Mouse (Mus musculus) lung, adult 2 months (tissue): ENCODE measurements around the gene Crybg2. TPM values are rescaled to one million over a fixed set of nuclear protein-coding genes. Genes with fewer than 3 reads are reported as not detected.

ENCODE experiments used
- DNase-seq: peaks from one replicate; pipeline ENCODE4 v3.0.0; 2022
- H3K4me1 ChIP-seq: fragments of 200-500 bp; 2 replicates; pipeline ENCODE4 v1.6.1; 2011; ENCODE audit warnings: low read length; ENCODE audit not compliant: control insufficient read depth, insufficient read depth
- H3K4me3 ChIP-seq: fragments of 200-500 bp; replicated peaks from 2 replicates; pipeline ENCODE3; 2011; ENCODE audit warnings: low read depth, mild to moderate bottlenecking, control low read depth, low read length; ENCODE audit errors: extremely low read depth
- CTCF ChIP-seq: fragments of 200-500 bp; IDR thresholded peaks from 2 replicates; pipeline ENCODE4 v1.5.1; 2011; ENCODE audit warnings: mild to moderate bottlenecking, low read length, control low read depth; ENCODE audit not compliant: insufficient read depth
- POLR2A ChIP-seq: fragments of 200-500 bp; IDR thresholded peaks from 2 replicates; pipeline ENCODE4 v1.6.1; 2011; ENCODE audit warnings: low read depth, mild to moderate bottlenecking, control low read depth, low read length, borderline replicate concordance; ENCODE audit errors: extremely low read depth
- WGBS: fragments of 180-500 bp; shearing (Covaris S2); methylation state at CpG from one replicate; pipeline ENCODE4 v1.1.7; 2018; 5-methylcytosine and 5-hydroxymethylcytosine counted together
- polyA plus RNA-seq: library from polyadenylated mRNA; depleted of rRNA; stranded (reverse); fragments of >200 nt; gene quantifications from 2 replicates; pipeline ENCODE4 v1.2.3, GENCODE M21; 2012; rRNA removed

The Crybg2 gene
- polyA plus RNA-seq, result 7.2 and 14.7 TPM in 2 replicates

DNA sequence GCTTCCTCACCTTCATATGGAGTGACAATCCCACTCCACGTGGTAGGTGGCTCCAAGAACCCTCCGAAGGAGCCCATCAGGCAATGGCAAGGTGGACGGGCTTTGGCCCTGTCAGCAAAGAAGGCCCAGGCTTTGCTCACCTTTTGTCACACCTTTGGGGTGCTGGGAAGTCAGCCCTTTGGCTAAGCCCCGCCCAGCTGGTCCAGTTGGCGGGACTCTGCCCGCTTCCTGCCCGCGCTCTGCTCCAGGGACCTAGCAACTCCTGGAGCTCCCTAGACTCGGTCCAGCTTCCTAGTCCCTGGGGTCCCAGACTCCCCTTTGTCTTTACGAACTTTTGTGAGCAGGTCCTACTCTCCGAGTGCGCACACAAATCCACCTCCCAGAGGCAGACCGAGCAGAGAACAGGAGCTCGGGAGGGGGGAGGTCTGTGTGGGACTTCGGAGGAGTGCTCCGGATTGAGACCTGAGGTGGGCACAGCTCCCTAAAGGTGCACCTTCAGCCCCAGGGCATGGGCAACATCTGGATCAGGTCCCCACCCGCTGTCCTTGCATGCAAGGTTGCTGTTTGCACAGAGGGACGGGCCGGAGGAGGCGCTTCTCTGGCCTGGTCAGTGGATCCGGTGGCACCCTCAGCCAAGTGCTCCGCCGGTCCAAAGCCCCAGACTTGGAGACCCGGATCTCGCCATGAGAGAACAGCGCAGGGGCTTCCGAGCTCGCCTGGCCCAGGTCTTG lies at the start of gene Crybg2:
TSS of gene Crybg2 (plus strand) at position 681 of the 731 bp plus-strand sequence.
- H3K4me1 ChIP-seq, result no peaks in the 10 kb centered on the region
- WGBS, result 57% methylated on average over 28 of the region's 28 CpGs
- no peak for DNase-seq
- TF ChIP-seq POLR2A (no peak), CTCF (no peak)
- H3K4me3 ChIP-seq, result no peak within 1 kb of the TSS

- TF ChIP-seq CTCF (no peak), POLR2A (no peak)
- no peak overlapping the region for H3K4me3 ChIP-seq
- WGBS, result 7% methylated on average over 16 of the region's 16 CpGs
Observed at GRCm38 (mm10) chr4:134011450-134012414, 48.9 kb upstream of the Crybg2 start.

DNA sequence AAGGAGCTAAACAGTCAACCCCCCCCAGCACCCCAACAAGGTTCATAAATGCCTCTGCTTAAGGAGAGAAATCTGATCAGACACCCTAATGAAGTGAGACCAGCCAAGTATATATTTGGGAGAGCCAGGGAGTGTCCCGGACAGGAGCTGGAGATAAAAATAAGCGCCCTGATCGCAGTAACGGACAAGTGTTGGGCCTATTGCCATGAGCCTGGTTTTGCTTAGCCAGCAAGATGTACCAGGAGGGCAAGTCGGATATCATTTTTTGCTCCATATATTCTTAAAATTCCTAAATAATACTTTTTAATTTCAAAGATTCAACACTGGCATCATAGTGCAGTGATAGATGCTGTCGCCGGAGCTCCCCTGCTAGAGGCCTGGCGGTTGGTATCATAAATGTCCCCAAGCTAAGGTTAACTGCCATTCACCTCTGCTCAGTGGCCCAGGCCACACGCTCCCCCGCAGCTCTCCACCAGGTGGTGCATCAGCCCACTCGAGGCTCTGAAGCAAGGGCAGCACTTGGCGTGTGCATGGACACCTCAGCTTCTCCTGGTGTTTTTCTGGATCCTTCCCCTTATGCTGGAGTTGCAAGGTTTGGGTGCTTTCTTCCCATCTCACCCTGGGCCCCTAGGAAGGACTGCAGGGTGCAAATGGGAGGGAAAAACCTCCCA lies 47.6 kb upstream of the Crybg2 start:
- TF ChIP-seq CTCF (no peak), POLR2A (no peak)
- no peaks in the 10 kb centered on the region for H3K4me1 ChIP-seq
- H3K4me3 ChIP-seq, result no peak overlapping the region
- 50% methylated on average over 12 of the region's 12 CpGs for WGBS
- no peak for DNase-seq

More at GRCm38 (mm10) chr4:134011450-134012414, 48.9 kb upstream of the Crybg2 start:
- no peaks in the 10 kb centered on the region for H3K4me1 ChIP-seq
- no peak for DNase-seq

- Histone ChIP-seq H3K4me1 (no peaks in the 10 kb centered on the region), H3K4me3 (no peak overlapping the region)
- no peak for DNase-seq
- 17% methylated on average over 7 of the region's 7 CpGs for WGBS
- TF ChIP-seq CTCF (no peak), POLR2A (no peak)
Observed at GRCm38 (mm10) chr4:134016208-134016607, 44.4 kb upstream of the Crybg2 start.

- TF ChIP-seq CTCF (no peak), POLR2A (no peak)
- no peak for DNase-seq
- H3K4me3 ChIP-seq, result no peak overlapping the region
- 10% methylated on average over 8 of the region's 8 CpGs for WGBS
- no peaks in the 10 kb centered on the region for H3K4me1 ChIP-seq
Observed at GRCm38 (mm10) chr4:134016767-134017166, 43.8 kb upstream of the Crybg2 start.

- 5% methylated on average over 21 of the region's 21 CpGs for WGBS
- H3K4me3 ChIP-seq, result no peak overlapping the region
- no peak for DNase-seq
- no peaks in the 10 kb centered on the region for H3K4me1 ChIP-seq
- TF ChIP-seq POLR2A (no peak), CTCF (no peak)
Observed at GRCm38 (mm10) chr4:134017201-134017865, 43.3 kb upstream of the Crybg2 start.

DNA sequence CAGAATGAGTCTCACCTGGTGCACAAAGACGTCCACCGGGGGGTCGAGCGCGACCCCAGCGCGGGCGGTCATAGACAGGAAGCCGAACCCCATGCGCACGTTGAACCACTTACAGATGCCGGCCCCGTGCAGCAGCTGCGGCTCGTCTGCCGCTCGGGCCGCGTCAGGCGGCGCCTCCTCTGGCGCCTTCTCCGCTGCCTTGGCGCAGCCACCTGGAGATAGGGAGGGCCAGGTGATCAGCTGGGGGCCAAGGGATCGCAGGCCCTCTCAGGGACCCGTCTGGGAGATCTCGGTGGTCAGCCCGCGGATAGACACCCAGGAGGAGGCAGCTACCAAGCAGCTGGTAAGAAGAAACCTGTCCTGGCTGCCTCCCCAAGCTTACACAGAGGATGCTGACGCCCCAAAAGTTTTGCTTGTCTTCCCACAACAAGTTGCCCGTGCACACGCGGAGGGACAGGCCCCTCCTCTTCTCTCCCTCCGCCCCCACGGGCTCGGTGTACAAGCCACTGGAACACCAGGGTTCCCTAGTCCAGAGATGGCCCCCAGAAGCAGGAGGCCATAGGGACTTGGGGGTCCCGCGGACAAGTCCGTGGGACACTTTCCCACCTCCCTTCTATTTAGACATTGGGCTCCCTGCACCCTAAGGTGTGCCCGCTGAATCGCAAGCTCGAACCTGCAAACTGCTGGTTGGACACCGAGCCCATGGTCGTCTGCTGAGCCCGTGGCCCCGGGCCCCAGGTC lies 42.4 kb upstream of the Crybg2 start:
- WGBS, result 1% methylated on average over 46 of the region's 46 CpGs
- DNase-seq, result no peak
- TF ChIP-seq POLR2A (no peak), CTCF (no peak)
- no peaks in the 10 kb centered on the region for H3K4me1 ChIP-seq
- H3K4me3 ChIP-seq, result no peak overlapping the region

DNA sequence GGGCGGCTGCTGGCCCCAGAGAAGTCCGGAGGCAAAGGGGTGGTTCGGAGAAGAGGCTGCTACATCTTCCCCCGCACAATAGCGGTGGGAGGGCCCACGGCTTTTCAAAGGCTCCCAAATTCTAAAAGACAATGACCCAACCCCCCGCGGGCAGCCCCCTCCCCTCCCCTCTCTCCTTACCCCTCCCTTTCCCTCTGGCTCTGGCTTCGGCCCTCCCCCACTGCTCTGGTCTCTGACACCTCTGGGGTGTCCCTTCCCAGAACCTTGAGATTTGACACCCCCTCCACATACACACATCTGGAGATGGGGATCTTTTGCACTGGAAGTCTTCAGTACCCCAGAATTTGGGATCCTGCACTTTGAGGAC lies 41.9 kb upstream of the Crybg2 start, which contains the start of gene Lin28a:
TSS of gene Lin28a (minus strand) at position 63 of the 367 bp plus-strand sequence.
- TF ChIP-seq CTCF (no peak), POLR2A (no peak)
- no peak within 1 kb of the TSS for H3K4me3 ChIP-seq
- H3K4me1 ChIP-seq, result no peaks in the 10 kb centered on the region
- WGBS, result 5% methylated on average over 9 of the region's 9 CpGs
- DNase-seq, result no peak
